Mouse (Mus musculus): ENCODE measurements around the gene Ncam1.

GRCm38 (mm10) chr9:49637955-49638354, 160.8 kb downstream of the Ncam1 start:
- TF ChIP-seq POLR2A (IDR thresholded peaks at IDR 0.05; ENCODE audit: borderline replicate concordance, low read depth, low read length) (no peak), CTCF (IDR thresholded peaks at IDR 0.05; ENCODE audit: low read depth, low read length) (no peak)

Data from bone marrow macrophage, adult 2 months (primary cell).